ENCODE assay signal across 14 mouse cellular contexts in the genomic region with DNA sequence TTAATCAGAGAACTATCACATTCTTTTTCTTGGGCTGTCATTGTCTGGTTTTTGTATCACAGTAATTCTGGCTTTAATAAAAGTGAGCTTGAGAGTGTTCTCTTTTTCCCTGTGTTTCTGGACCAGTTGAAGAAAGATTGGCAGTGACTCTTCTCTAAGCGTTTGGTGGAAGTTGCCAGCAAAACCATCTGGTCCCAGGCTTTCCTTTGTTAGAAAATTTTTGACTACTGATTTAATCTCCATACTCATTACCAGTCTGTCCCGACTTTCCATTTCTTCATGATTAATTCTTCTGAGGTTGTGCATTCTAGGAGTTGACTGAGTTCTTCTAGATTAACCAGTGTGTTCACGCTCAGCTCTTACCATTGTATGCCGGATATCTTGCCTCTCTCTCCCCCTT.
DNase-seq lines count a peak whose midpoint lies in the region; ATAC-seq and TF ChIP-seq lines count a peak whose summit lies in the region.
"Had no signal": no experiment of that assay in that cellular context is flagged by ENCODE, and none has a peak within 500 bp of the region (broad histone marks: within the 10 kb centered on the region; RNA-seq: fewer than 3 reads in every experiment).

No protein-coding gene starts in this region.

- no peak overlapping the region for H3K9ac ChIP-seq in hindbrain, postnatal 0 days (replicated peaks; ENCODE audit: low read length)
- H3K9ac ChIP-seq in hindbrain, embryonic 11.5 days (ENCODE audit: low read depth, low read length): no peak overlapping the region
- H3K9ac ChIP-seq: limb, embryonic 13.5 days had no signal

- no peaks in the 10 kb centered on the region for H3K9me3 ChIP-seq in hindbrain, postnatal 0 days (ENCODE audit: low read length)
- H3K9me3 ChIP-seq in hindbrain, embryonic 11.5 days (ENCODE audit: control insufficient read depth, low read length): no peaks in the 10 kb centered on the region
- H3K9me3 ChIP-seq: limb, embryonic 13.5 days had no signal

- no peak overlapping the region for H3K4me3 ChIP-seq in hindbrain, postnatal 0 days (ENCODE audit: low read length)
- no peak overlapping the region for H3K4me3 ChIP-seq in hindbrain, embryonic 11.5 days (ENCODE audit: low read depth, low read length)
- H3K4me3 ChIP-seq: limb, embryonic 13.5 days; megakaryocyte, embryonic 14.5 days had no signal

- ATAC-seq in hindbrain, postnatal 0 days: no peak
- ATAC-seq in hindbrain, embryonic 11.5 days (ENCODE audit: low FRiP score): no peak
- ATAC-seq in erythroid progenitor cell, adult 5-6 weeks (replicated peaks; ENCODE audit: low FRiP score, poor library complexity, severe bottlenecking): no peak

- H3K36me3 ChIP-seq in hindbrain, postnatal 0 days (ENCODE audit: insufficient read depth, low read length): no peaks in the 10 kb centered on the region
- no peaks in the 10 kb centered on the region for H3K36me3 ChIP-seq in hindbrain, embryonic 11.5 days (ENCODE audit: control insufficient read depth, insufficient read depth, low read length)
- H3K36me3 ChIP-seq: limb, embryonic 13.5 days had no signal

- H3K27ac ChIP-seq in hindbrain, postnatal 0 days: no peak overlapping the region
- no peak overlapping the region for H3K27ac ChIP-seq in hindbrain, embryonic 11.5 days (ENCODE audit: low read depth, low read length)
- H3K27ac ChIP-seq: limb, embryonic 13.5 days had no signal

- WGBS in hindbrain, postnatal 0 days: 51% methylated on average over 4 of the region's 4 CpGs
- 80% methylated on average over 4 of the region's 4 CpGs for WGBS in hindbrain, embryonic 11.5 days

- no peak overlapping the region for H3K4me2 ChIP-seq in hindbrain, postnatal 0 days (ENCODE audit: low read depth, low read length)
- no peak overlapping the region for H3K4me2 ChIP-seq in hindbrain, embryonic 11.5 days (replicated peaks; ENCODE audit: low read depth, low read length)
- H3K4me2 ChIP-seq: limb, embryonic 13.5 days had no signal

- H3K4me1 ChIP-seq in hindbrain, postnatal 0 days (ENCODE audit: insufficient read depth, low read length): no peaks in the 10 kb centered on the region
- no peaks in the 10 kb centered on the region for H3K4me1 ChIP-seq in hindbrain, embryonic 11.5 days (replicated peaks; ENCODE audit: control insufficient read depth, insufficient read depth, low read length)
- H3K4me1 ChIP-seq: limb, embryonic 13.5 days; megakaryocyte, embryonic 14.5 days had no signal

- H3K27me3 ChIP-seq in hindbrain, postnatal 0 days (ENCODE audit: insufficient read depth, low read length): no peaks in the 10 kb centered on the region
- H3K27me3 ChIP-seq in hindbrain, embryonic 11.5 days (ENCODE audit: control insufficient read depth, insufficient read depth, low read length): no peaks in the 10 kb centered on the region
- H3K27me3 ChIP-seq: limb, embryonic 13.5 days had no signal

- no peak for TF ChIP-seq CTCF in hindbrain, postnatal 0 days (IDR thresholded peaks at IDR 0.05; ENCODE audit: low read depth)

- DNase-seq in hindbrain, postnatal 0 days (ENCODE audit: low spot score): peak; percentile 58
- no peak for DNase-seq in hindbrain, embryonic 11.5 days (ENCODE audit: low spot score)
- peak; percentile 77 for DNase-seq in brain, embryonic 18.5 days (ENCODE audit: low read depth, low spot score)
- peak; percentile 64 to 85 for DNase-seq in cerebellum, postnatal 14 days
- DNase-seq in layer of hippocampus, postnatal 10 days (ENCODE audit: low spot score in 2 of 2): peak; percentile 18 to 39
- no peak for DNase-seq in heart, postnatal 4 days
- no peak for DNase-seq in kidney, postnatal 25 days
- DNase-seq: heart, adult 11 months; heart, postnatal 14 days; kidney, postnatal 10 days; lung, adult 2 months had no signal

Comparison
In these comparisons a context has a peak if more than half of its experiments do, and no peak if none do; other contexts are left out.
1. DNase-seq: peak in hindbrain, postnatal 0 days (single experiment), brain, embryonic 18.5 days (single experiment), cerebellum, postnatal 14 days (2 of 2) and layer of hippocampus, postnatal 10 days (2 of 2); none in hindbrain, embryonic 11.5 days (single experiment), heart, postnatal 4 days (single experiment) and kidney, postnatal 25 days (0 of 2).